Mouse (Mus musculus) urinary bladder, postnatal 10 days (tissue): ENCODE results near the gene Chrnb2.

Experiments used
- DNase-seq: peaks from one replicate; pipeline ENCODE4 v3.0.0; 2022; ENCODE audit warnings: low spot score

Gene Chrnb2

GRCm38 (mm10) chr3:89714359-89715206 is 49.8 kb downstream of the Chrnb2 start, which contains the start of gene Adar:
Gene Adar (plus strand): TSS chr3:89715022.
- DNase-seq, result peak; percentile 43

GRCm38 (mm10) chr3:89704064-89704463 is 60.4 kb downstream of the Chrnb2 start:
- no peak for DNase-seq

GRCm38 (mm10) chr3:89703596-89703995 is 60.8 kb downstream of the Chrnb2 start:
- DNase-seq, result no peak

- no peak for DNase-seq
Measured at GRCm38 (mm10) chr3:89700461-89700860, 64.0 kb downstream of the Chrnb2 start.

GRCm38 (mm10) chr3:89698958-89699357 is 65.5 kb downstream of the Chrnb2 start:
- DNase-seq, result no peak
